Mouse (Mus musculus) naive thymus-derived CD4-positive, alpha-beta T cell, adult 2 months (primary cell): Measurements from ENCODE around the gene Mcee.

ENCODE experiments used
- DNase-seq: peaks from one replicate; pipeline ENCODE4 v3.0.0-alpha.2; 2011; ENCODE audit warnings: low read depth

Gene Mcee

DNA sequence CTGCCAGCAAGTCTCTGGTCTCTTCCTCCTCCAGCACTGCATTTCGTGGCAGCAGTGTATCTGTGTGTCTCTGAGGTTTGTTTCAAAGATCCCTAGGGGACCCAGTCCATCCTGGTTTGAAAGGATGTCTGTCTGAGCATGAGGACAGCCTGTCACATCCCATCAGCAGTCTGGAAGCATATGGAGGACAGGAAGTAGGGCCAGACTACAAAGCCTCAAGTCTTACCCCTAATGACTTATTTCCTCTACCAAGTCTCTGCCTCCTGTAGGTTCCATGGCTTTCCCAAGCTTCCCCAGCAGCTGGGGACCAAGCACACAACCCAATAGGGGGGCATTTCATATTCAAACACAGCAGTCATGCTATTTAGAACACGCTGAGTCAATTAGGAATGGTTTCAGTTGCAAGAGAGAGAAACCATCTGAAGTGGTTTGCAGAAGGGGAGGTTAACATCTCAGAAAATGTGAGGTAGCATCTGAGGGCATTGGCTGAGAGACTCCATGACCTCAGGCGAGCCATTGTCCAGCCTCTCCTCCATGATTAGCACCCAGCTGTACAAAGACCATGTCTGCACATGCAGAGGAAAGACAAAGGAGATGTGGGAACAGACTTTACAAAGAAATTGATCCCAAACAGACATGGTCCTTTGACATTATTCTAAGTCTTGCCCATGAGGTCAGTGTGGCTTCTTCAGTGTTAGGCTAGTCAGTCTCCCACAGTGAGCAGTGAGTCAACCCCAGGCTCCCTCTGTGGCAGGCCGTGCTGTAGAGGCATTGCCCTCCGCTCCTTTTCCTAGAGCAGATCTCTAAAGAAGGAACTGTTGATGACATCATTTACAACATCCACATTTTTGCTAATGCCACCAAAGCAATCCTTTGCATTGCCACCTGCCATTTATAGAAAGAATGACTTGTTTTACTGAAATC lies 47.5 kb downstream of the Mcee start:
- DNase-seq: no peak

DNA sequence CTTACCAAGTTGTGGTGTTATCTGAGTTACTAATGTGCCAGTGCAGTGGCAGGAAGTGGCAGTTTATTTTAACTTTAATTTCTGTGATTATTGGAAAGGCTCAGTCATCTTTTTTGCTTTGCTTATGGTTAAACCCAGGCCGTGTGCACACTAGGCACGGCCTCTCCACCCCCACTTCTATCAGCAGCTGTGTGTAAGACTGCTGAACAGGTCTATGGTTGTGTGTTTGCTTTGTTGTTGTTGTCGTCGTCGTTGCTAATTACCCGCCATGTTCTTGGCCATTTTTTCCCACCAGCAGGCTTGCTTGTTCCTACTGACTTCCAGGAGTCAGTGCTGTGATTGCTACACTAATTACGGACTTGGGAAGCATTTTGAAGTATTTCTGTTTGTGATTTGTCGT lies 48.1 kb downstream of the Mcee start:
- DNase-seq: no peak

DNA sequence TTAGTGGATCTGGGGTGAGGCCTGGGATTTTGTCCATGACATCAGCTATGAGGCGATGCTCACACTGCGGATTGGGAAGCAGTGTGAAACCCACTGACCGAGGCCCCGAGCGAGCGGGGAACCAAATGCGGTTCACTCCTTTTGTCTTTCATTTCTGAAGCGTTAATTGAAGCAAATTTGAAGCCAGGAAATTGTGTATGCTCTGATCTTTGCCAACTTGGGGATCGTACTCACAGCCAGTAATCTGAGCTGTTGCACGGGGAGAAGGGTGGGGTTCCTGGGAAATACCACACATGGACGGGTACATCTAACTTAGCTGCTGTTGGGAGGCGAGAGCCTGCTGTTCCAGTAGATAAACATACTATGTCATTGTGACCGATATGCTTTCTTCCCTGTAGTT lies 58.2 kb downstream of the Mcee start:
- no peak for DNase-seq

DNA sequence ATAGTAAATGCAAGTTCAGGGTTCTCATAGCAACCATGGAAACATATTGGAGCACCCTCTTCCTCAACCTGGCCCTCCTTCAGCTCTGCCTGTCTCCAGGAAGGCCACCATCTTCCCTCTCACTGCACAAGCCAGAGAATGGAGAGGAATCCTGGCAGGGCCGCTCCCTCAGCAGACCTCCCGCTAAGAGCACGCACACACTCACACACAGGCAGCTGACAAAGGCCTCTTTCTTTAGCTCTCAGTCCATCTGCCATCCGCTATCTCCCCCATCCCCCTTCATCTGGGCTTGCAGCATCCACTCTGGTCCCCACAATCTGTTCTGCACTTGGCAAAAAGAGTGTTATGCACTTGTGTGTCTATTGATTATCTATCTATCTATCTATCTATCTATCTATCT lies 59.0 kb downstream of the Mcee start:
- no peak for DNase-seq

DNA sequence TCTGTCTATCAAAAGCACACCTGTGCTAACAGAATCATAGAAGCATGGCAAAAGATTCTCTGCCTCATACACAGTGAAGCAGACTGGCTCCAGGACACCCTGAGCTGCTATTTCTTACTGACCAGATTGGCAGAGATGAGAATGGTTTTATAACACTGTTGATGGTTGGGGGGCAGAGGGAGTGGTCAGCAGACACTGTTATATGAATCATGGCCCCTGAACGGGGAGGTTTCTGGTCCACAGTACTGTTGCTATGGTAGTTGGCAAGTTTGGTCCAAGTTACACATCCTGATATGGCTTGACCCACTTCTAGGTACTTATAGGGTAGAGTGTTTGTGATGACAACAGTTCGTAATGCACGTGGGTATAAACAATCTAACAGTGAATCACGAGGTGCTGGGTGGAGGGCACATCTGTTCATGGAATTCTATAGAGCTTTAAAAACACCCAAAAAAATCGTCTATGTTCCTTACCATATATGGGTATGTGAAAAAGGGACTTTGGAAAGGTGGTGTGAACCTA lies 59.5 kb downstream of the Mcee start:
- no peak for DNase-seq

DNA sequence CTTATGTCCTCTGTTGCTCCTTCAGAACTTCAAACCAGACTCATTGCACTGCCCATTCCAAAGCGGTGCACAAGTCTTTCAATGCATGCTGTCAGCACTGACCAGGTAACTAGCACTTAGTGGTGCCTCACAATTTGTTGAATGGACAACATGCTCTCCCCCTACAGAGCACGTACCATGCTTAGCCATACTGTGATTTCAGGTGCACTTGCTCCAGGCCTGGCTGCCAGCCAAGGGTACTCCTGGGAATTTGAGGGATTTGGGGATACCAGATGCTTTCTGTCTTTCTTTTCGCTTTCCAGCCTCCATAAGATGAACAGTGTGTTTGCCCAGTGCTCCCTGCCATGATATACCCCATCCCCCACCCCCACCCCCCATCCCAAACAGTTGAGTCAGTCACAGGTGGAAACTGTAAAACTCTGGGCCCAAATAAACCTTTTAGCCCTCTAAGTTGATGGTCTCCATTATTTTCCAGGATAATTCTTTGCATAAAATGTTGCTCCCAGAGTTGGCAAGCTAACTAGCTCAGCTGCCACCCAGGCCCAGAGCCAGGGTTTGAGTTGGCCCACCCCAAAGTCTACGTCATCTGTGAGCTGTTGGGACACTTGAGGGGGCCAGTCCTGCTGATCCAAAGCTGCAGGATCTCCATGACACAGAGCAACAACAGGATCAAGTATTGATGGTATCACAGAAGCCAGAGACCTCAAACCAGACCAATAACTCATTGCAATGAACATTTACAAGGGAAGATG lies 60.2 kb downstream of the Mcee start:
- DNase-seq: no peak

DNA sequence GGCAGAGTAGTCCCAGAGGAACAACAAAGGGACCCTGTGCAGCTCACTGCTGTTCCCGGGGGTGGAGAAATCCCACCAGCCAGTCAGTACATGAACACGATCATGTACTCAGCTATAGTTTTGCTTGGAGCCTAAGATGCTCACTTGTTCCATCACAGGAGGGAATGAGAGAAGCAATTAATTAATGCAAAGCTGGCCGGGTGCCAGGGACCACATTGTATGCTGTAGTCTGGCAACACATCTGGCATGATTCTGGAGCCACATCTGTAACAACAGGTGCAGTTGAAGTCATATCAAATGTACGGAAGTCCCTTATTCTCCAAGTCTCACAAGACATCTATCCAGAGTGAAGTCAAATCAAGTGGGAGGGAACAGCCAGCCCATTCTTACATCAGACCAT lies 63.8 kb downstream of the Mcee start:
- DNase-seq: no peak

DNA sequence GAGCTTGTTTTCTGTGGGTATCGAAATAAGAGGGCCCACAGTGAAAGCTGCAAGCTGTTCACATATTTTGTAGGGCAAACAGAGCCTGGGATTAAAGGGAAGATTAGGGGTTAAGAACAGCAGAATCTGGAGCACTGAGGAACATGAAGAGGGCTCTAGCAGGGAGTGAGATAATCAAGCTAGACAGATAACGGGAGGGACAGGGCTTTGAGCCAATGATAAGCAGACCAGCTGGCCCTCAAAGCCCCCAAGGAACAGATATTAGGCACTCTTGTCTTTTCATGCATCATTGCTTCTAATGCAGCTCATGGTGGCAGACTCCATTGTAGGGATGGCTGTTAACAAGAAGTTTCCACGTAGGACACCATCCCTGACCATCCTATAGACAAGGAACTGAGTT lies 64.3 kb downstream of the Mcee start:
- DNase-seq: no peak

DNA sequence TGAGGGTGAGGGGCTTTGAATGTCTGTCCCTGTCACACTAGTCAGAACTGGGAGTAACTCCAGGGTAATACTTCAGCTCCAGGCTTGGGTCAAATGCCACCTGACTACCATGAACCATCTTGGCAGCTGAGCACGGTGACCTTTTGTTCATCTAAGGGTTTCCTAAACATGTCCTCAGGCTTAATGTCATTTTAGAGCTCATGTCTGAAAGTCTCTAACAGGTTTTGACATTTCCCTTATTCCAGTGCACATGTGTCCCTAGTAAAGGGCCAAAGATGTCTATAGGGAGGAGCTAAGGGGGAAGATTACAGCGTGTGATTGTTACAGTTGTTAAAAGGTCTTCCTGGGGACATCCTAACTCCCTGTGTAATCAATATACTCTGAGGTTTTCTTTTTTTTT lies 65.4 kb downstream of the Mcee start:
- DNase-seq: no peak
